Mouse (Mus musculus): ENCODE data around the gene Hnrnpa3.
"Not testable (repeated sequence)": the region's sequence is repeated elsewhere in the genome, so short reads cannot be mapped to it uniquely, and the experiment has no call there.

Gene Hnrnpa3

DNA sequence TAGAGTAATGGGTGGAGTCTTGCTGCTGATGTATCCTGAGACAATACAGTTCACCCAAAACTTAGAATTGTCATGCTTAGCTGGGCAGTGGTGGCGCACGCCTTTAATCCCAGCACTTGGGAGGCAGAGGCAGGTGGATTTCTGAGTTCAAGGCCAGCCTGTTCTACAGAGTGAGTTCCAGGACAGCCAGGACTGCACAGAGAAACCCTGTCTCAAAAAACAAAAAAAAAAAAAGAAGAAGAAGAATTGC lies 22.1 kb upstream of the Hnrnpa3 start:
- not testable (repeated sequence) for DNase-seq (ENCODE audit: low spot score in 2 of 2)

DNA sequence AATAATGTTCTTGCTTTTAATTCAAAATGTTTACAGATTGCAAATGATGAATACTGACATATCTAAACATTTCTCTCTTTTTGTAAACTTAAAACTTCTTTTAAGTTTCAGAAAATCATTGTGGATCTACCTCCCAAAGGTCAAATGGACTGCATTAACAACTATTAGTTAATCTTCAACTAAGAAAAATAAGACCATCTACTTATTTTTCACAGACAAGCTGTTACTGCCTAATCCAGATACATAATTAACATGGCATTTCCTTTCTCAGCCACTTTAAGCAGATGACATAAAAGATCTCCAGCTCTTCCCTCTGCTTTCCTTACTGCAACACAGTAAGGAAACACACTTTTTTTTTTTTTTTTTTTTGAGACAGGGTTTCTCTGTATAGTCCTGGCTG lies 21.7 kb upstream of the Hnrnpa3 start:
- no peak for DNase-seq (ENCODE audit: low spot score in 2 of 2)

DNA sequence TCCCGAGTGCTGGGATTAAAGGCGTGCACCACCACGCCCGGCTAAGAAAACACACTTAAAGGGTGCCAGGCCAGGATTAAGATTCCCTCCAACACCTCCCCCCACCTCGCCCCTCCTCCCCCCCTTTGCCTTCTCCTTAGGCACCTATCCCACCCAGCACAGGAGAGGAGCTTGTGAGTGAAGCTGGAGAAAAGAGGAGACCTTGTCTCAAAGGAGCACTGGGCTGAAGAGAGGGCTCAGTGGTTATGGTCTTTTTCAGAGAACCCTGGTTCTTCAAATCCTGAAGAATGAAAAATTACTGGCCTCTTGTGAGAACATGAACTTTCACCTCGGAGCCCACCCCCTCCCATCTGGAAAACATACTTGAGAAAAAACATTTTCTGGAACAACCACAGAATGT lies 21.2 kb upstream of the Hnrnpa3 start:
- not testable (repeated sequence) for DNase-seq (ENCODE audit: low spot score in 2 of 2)

DNA sequence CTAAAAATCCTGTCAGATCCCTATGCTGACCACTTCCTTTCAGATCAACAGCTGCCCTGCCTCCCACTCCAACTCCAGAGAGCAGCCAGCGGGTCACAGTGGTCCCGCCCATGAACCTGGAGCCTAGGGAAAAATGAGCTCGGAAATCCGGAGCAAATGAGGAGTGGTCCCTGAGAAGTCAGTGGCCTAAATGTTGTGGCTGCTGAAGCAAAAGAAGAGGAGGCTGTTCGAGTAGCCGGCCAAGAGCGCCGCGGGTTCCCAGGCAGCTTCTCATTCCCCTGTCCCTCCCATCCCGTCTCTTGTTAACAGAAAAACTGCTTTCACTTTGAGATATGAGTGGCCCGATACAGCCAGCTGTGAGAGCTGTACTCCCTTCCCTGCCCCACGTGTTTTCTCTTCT lies 19.5 kb upstream of the Hnrnpa3 start:
- DNase-seq (ENCODE audit: low spot score in 2 of 2): not testable (repeated sequence)

DNA sequence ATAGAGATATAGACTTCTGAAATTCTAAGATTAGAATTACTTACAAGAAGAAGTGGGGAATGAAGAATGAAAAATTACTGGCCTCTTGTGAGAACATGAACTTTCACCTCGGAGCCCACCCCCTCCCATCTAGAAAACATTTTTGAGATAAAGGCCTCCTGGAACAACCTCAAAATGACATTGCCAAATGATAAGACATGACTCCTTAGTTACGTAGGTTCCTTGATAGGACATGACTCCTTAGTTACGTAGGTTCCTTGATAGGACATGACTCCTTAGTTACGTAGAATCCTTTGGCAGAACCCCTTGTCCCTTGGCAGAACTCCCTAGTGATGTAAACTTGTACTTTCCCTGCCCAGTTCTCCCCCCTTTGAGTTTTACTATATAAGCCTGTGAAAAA lies 16.7 kb upstream of the Hnrnpa3 start:
- not testable (repeated sequence) for DNase-seq (ENCODE audit: low spot score in 2 of 2)

DNA sequence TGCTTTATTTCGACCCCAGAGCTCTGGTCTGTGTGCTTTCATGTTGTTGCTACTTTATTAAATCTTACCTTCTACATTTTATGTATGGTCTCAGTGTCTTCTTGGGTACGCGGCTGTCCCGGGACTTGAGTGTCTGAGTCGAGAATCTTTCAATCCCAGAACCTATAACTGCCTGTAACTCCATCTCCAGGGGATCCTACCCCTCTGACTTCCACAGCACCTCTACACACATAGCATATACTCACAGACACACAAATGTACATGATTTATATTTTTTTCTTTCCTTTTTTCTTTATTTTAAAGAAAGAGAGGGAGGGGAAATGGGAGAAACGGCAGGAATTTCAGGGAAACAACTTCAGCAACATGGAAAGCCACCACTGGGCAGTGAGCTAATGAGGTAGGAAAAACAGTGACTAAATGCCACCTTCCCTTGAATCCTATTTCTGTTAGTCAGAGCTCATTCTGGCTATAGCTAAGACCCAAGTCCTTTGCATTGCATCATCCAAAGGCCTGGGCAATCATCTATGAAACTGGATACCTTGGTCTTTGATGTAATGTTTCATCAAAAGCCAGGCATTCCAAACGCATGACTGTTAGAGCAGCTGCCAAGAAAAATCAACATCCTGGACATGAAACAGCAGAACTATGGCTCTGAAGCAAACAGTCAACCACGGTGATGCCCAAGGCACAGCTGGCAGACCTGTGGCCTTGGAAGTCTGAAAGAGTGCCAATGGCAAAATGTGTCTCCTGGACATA lies 16.1 kb upstream of the Hnrnpa3 start:
- no peak for DNase-seq (ENCODE audit: low spot score in 2 of 2)

DNA sequence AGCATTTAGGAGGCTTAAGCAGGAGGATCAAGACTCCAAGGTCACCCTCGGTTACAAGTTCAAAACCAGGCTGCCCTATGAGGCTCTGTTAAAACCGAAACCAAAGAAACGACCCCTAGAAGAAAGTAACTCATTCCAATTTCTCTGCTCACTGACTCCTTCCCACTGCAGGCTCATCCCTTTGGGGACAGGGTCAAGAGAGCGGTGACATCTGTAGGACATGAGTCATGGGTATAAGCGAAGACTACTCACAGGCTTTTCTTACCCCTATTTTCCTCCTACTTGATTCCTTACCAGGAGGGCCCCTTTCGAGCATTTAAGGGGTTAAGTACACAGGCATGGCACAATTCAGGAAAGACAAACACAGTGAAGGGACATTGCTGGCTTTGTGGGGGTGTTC lies 15.1 kb upstream of the Hnrnpa3 start:
- DNase-seq (ENCODE audit: low spot score in 2 of 2): no peak

DNA sequence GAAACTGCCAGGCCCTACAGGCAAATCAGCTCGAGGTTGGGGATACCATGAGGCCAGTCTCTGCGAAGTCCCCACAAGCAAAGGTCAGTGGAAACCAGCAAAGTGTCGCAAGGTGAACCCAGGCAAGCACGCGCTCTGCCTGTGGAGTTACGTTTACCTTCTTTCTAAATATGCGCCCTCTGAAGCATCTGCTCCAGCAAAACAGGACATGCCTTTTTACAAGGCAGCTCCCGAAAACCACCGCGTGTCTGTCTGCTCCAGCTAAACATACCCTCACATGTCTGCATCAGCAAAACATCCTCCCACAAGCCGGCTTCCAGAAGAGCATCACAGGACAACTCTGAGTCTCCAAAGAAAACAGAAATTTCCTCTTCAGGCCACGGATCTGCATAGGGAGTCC lies 13.8 kb upstream of the Hnrnpa3 start:
- no peak for DNase-seq (ENCODE audit: low spot score in 2 of 2)

DNA sequence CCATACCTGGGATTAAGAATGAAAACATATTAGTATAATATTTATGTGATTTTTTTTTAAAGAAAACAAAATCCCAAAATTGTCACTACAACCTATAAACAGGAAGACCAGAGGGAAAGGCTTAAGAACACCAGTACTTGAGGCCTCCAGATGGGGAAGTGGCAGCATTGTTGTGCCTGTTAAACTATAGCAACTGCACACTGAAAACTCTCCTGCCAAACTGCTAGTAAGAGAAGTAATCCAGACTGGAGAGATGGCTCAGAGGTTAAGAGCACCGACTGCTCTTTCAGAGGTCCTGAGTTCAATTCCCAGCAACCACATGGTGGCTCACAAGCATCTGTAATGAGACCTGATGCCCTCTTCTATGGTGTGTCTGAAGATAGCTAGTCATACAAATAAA lies 8.6 kb upstream of the Hnrnpa3 start:
- no peak for DNase-seq (ENCODE audit: low spot score in 2 of 2)

DNA sequence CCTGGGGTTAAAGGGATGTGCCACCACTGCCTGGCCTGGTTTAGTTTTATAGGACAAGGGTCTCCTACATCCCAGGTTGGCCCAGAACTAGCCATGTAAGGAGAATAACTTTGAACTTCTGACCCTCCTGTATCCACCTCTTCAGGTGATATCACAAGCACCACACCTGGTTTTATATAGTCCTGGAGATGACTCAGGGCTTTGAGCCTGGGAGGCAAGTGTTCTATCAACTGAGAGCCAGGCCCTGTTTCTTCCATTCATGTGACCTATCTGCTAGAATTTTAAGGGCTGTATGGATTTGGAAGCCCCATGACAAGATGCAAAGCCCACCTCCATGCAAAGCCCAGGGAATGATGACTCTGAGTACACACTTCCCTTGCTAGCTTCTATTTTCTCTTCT lies 5.9 kb upstream of the Hnrnpa3 start:
- DNase-seq (ENCODE audit: low spot score in 2 of 2): no peak

DNA sequence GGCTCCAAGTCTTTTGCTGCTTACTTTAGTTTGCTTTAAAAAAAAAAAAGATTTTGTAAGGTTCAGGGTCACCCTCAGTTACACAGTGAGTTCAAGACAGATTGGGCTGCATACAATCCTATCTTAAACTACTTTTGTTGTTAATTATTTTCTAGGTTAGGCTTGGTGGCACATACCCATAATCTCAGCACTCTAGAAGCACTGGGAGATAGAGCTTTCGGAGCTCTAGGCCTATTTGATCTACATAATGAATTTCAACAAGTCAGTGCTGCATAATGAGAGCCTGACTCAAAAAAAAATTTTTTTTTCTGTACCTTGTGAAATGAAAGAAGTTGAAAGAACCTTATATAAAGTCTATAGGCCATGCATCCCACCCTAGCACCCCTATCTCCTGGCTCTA lies 4.4 kb upstream of the Hnrnpa3 start:
- DNase-seq (ENCODE audit: low spot score in 2 of 2): no peak

DNA sequence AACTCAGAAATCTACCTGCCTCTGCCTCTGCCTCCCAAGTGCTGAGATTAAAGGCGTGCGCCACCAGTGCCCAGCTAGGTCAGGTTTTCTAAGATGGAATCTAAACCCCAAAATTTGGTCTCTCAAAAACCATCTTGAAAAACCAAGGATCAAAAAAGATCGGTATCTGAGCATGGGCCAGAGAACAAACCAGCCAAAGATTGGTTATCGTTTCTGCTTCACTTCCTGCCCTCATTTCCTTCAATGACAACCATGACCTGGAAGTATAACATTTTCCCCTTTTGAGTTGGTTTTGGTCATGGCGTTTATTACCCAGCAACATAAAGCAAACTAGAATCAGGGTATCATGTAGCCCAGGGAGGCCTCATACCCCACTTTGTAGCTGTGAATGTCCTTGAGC lies 2.1 kb upstream of the Hnrnpa3 start:
- DNase-seq (ENCODE audit: low spot score in 2 of 2): no peak

DNA sequence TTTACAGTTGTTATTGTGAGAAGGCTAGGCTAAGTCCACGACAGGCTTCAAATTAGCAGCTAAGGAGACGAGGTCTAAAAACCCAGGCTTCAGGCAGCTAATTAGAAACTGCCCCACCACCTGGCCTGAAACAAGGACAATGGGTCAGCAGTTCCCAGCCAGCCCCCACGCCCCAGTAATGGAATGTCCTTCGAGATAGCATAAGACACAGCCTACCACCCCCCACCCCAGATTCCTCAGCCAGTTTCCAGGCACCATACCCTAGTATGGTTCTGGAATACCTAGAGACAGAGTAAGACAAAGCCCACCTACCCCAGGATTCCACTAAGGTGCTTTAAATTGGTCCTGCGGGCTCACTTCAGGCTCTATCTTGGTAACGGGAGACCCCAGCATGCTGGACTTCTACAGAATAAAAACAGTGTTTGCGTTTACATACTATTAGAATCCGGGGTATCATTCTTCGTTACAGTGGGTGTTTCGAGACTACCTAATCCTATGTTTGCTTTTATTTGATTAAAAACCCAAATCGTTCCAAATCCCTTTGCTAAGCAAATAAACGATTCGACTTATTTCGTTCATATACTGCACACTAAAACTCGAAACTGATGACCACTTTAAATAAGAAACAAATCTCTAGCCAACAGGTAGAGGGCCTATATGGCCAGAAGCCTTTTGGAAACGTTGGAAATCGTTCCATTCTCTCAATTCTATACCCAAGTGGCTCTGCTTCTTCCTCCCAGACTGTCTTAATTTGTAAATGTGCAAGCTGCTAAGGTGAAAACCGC lies 962 bp upstream of the Hnrnpa3 start:
- no peak for DNase-seq (ENCODE audit: low spot score in 2 of 2)

DNA sequence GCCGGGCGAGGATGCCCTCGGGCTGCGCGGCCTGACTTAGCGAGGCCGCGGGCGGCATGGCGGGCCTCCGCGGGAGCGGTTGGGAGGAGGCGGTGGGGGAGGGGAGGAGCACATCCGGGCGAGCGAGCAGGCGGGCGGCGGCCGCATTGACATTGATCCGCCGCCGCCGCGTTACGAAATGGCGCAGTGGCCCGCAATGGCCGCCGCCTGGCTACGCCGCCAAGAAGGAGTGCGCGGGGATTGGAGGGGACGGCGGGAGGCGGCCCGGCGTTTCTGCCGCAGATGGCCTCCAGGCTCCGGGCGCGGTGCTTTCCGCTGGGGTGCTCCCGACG lies 534 bp downstream of the Hnrnpa3 start:
- peak; percentile 88 to 95 for DNase-seq (ENCODE audit: low spot score in 2 of 2)

DNA sequence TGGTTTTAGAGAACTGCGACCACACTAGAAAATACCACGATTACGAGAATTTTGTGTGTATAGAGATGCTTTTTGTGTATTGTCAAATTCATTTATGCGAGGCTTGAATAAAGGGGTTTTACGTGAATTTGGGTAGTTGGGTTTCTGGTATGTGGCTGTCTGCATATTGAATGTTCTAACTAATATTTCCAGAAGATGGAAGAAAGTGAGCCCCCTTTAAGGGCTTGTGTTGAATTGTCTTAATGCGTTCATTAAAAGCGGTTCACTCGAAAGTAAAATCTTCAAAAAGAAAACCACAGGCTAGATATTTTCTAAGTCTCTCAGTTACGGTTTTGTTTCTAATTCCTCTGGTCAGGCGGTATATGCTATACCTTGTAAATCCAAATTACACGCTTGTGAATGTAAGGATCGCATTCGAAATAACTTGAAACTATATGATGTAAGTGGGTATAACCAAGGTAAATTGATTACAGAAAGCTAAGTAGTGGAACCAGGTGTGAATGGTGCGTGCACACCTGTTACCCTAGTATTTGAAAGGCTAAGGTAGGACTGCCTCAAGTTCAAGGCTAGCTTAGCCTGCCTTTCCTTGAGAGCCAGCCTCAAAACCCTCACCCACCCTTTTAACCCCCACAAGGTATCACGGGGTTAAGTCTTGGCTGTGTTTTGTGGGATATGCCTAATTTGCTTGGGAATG lies 1.3 kb downstream of the Hnrnpa3 start:
- DNase-seq (ENCODE audit: low spot score in 2 of 2): no peak

DNA sequence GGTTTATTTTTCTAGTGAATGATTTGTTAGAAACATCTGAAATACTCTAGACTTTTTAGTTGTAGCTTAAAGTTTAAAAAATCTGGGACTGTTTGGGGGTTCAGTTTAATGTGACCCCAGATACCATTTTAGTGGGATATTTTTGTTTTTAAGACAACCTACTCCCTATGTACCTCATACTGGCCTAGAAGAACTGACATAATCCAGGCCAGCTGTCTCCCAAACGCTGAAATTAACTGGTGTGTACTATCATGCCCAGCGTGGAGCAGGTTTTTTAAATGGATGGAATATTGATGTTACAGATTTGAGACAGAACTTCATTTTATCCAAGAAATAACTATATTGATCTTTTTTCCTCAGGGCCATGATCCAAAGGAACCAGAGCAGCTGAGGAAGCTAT lies 2.0 kb downstream of the Hnrnpa3 start:
- DNase-seq (ENCODE audit: low spot score in 2 of 2): no peak

DNA sequence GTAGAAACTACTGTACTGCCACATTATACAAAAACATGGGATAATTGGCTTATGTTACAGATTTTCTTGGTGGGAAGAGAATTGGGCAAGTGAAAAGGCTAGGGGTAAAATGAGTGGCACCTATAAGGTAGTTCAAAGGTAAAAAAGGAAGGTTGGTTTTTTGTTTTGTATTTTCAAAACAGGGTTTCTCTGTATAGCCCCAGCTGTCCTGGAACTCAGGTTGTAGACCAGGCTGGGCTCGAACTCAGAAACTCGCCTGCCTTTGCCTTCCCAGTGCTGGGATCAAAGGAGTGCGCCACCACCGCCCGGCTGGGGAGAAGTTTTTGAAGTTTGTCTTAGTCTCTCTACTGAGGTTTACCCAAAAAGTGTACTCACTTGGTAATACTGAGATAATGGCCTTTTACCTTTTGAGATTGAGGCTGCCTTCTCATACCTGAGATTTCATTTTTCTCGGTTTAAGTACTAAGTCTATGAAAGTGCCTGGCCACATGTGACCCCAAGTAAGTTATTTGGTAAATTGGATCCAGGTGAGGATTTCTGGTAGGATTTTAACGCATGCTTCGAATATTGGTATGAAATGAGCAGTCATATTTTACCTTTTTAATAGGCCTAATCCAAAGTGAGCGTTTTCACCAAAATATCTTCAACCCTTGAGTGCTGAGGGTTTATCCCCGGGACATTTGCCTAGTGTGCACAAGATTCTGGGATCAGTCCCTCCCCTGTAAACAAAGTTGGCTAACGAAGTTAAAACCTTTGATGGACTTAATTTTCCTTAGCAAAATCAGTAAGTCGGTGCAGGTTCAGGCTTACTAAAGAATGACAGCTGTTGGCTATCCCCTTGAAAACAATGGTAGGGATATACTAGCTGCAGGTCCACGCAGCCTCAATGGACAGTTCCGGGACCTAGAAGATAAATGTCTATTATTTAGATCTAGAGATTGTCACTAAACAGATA lies 10.7 kb downstream of the Hnrnpa3 start:
- DNase-seq (ENCODE audit: low spot score in 2 of 2): no peak

DNA sequence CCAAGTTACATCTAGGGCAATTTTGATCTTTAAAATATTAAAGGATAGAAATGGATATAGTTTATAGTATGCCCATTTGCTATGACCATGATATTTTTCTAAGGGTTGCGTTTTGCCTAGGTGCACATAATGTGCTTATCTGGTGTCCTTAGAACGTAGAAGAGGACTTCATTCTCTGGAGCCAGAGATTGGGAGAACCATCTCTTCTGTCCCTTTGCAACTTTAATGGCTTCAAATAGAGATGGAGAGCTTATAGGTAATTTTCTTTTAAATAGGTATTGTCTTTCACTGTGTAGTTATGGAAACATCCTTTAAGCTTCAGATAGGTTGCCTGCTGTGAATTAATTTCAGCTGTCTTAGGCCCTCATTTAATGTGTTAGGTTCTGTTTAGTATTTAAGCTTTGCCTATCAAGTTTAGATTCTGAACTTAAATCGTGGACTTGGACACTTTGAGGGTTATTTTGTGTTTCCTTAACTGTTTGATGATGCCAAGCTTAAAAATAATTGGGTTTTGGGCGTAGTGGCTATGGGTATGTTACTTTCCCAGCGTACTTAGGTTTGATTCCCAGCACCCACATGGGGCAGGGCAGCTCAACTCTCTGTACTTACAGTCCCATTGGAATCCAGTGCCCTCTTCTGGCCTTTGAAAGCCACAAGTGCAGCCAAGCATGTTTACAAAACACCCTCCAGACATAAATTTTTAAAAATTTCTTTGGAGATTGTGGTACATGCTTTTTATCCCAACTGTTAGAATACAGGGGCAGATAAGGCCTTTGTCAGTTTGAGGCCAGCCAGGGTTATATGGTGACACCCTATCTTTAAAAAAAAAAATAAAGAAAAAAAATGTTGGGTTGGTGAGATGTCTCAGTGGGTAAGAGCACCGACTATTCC lies 11.6 kb downstream of the Hnrnpa3 start:
- DNase-seq (ENCODE audit: low spot score in 2 of 2): no peak

DNA sequence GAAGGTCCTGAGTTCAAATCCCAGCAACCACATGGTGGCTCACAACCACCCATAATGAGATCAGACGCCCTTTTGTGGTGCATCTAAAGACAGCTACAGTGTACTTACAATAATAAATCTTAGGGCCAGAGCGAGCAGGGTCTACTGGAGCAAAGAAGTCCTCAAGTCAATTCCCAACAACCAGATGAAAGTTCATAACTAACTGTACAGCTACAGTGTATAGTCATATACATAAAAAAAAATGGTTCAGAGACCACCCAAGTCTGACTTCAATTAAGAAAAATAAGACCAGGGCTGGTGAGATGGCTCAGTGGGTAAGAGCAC lies 12.2 kb downstream of the Hnrnpa3 start:
- no peak for DNase-seq (ENCODE audit: low spot score in 2 of 2)

DNA sequence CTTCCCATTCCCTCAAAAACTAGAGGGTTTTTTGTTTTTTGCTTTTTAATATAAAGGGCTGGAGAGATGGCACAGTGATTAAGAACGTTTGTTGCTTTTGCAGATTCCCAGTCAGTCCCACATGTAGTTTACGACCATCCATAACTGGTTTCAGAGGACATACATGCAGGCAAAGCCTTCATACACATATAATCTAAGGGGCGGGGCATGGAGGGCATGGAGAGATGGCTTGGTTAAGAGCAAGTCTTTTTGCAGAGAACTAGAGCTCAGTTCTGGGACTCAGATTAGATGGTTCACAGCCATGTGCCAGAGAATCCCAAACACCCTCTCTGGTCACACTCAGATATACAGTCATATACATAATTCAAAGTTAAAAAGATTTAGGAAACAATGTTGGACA lies 13.5 kb downstream of the Hnrnpa3 start:
- no peak for DNase-seq (ENCODE audit: low spot score in 2 of 2)

DNA sequence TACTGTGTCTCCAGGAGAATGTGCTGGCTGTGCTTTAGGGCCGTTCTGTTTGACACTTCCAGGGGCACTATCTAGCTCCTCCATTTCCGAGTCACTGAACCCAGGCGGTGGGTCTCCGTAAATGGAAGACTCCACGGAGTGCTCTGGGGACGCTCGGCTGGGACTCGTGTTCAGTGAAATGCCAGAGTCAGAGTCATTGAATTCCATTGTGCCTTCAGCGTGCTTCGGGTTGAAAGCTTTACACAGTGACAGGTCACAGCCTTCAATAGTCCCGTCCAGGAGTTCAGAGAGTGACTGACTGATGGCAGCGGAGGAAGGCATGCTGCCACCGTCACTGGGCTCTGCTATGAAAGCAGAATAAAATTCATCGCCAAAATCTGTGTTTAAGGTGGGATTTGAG lies 17.5 kb downstream of the Hnrnpa3 start:
- DNase-seq (ENCODE audit: low spot score in 2 of 2): no peak

All from urinary bladder, postnatal 4 days (tissue).